Mouse (Mus musculus): ENCODE measurements around the gene Washc2. TPM values are rescaled to one million over a fixed set of nuclear protein-coding genes. Genes with fewer than 3 reads are reported as not detected.

Gene Washc2
- total RNA-seq, 2 experiments from 2014 or later = 86.3 to 86.9 TPM

Other genes with a start within 250 kb of the Washc2 start
- 100 to 1,000 TPM; 156 to 174 TPM for gene Plxnd1, start 213.0 kb upstream of the Washc2 start, total RNA-seq (2021)
- gene Tmcc1, start 14.6 kb upstream of the Washc2 start, total RNA-seq (2021) = 10 to 100 TPM; 57.1 to 60.6 TPM
- 1 to 10 TPM; 6.4 to 8.2 TPM for gene Zfand4, start 56.2 kb downstream of the Washc2 start, total RNA-seq (2021)
- 10 to 100 TPM; 52.8 to 54.3 TPM for gene March8, start 130.0 kb downstream of the Washc2 start, total RNA-seq (2021)

Data from left cerebral cortex, postnatal 14 days (tissue).